Mouse (Mus musculus) ES-E14 (cell line): ENCODE measurements around the gene Lrba. TPM values are rescaled to one million over a fixed set of nuclear protein-coding genes. Genes with fewer than 3 reads are reported as not detected.

Experiments used
- DNase-seq: peaks from one replicate; pipeline ENCODE4 v3.0.0-alpha.2; 2013; ENCODE audit warnings: low read depth, low spot score
- H3K27ac ChIP-seq: 2 replicates; pipeline ENCODE4 v1.5.1; 2012; ENCODE audit warnings: low read depth, mild to moderate bottlenecking, low read length, moderate library complexity, mixed read lengths; ENCODE audit not compliant: poor library complexity, insufficient read depth, severe bottlenecking
- H3K36me3 ChIP-seq: 2 replicates; pipeline ENCODE4 v1.6.1; 2012; ENCODE audit warnings: mild to moderate bottlenecking, low read length, moderate library complexity, mixed read lengths; ENCODE audit not compliant: control insufficient read depth, poor library complexity, insufficient read depth, severe bottlenecking
- H3K4me1 ChIP-seq, 2 experiments: fragments of 150-350 bp in 1 of 2; sonication (generic) in 1 of 2; 2 replicates each; pipeline ENCODE4 v1.6.1; 2012; ENCODE audit warnings: low read length in 2 of 2, mild to moderate bottlenecking in 1 of 2, mixed read lengths in 1 of 2; ENCODE audit not compliant: control insufficient read depth in 2 of 2, insufficient read depth in 2 of 2, poor library complexity in 1 of 2
- H3K4me3 ChIP-seq, 2 experiments: fragments of 150-350 bp in 1 of 2; sonication (generic) in 1 of 2; 2 replicates each; pipeline ENCODE4 v1.5.1; 2012; ENCODE audit warnings: low read length in 2 of 2, low read depth in 1 of 2, mild to moderate bottlenecking in 1 of 2, mixed read lengths in 1 of 2; ENCODE audit not compliant: insufficient read depth in 1 of 2, poor library complexity in 1 of 2, severe bottlenecking in 1 of 2
- H3K9ac ChIP-seq: 2 replicates; pipeline ENCODE4 v1.6.1; 2012; ENCODE audit warnings: low read depth, mild to moderate bottlenecking, low read length, mixed read lengths; ENCODE audit not compliant: poor library complexity, insufficient read depth, severe bottlenecking
- H3K9me3 ChIP-seq: fragments of 150-350 bp; sonication (generic); 2 replicates; pipeline ENCODE4 v1.6.1; 2012; ENCODE audit warnings: low read depth, mild to moderate bottlenecking, low read length; ENCODE audit not compliant: control insufficient read depth, insufficient read depth
- CHD2 ChIP-seq: IDR thresholded peaks from 2 replicates; pipeline ENCODE4 v1.6.1; 2014; ENCODE audit warnings: mild to moderate bottlenecking, low read depth, low read length, inconsistent platforms
- HCFC1 ChIP-seq: IDR thresholded peaks from 2 replicates; pipeline ENCODE4 v1.6.1; 2012; ENCODE audit warnings: low read length, inconsistent platforms, borderline replicate concordance; ENCODE audit not compliant: insufficient read depth
- MAFK ChIP-seq: IDR thresholded peaks from 2 replicates; pipeline ENCODE4 v1.6.1; 2014; ENCODE audit warnings: mild to moderate bottlenecking, low read depth, low read length, inconsistent platforms; ENCODE audit not compliant: insufficient read depth
- ZC3H11A ChIP-seq: IDR thresholded peaks from 2 replicates; pipeline ENCODE4 v1.6.1; 2012; ENCODE audit warnings: low read depth, mild to moderate bottlenecking, inconsistent platforms, low read length, borderline replicate concordance
- ZNF384 ChIP-seq: IDR thresholded peaks from 2 replicates; pipeline ENCODE4 v1.6.1; 2012; ENCODE audit warnings: low read depth, low read length, inconsistent platforms
- in situ Hi-C, 2 experiments: fragments of 600-800 bp; cut with MboI; formaldehyde crosslinking; loops; one replicate each; pipeline ENCODE4 v1.15.1; 2025; ENCODE audit warnings: low sequenced_read_pairs in 2 of 2, inconsistent platforms in 1 of 2; ENCODE audit not compliant: unreplicated experiment in 2 of 2
- total RNA-seq: library from RNA; depleted of rRNA; stranded (reverse); fragments of 300-350 nt; gene quantifications from 2 replicates; pipeline ENCODE4 v1.2.3, GENCODE M21; 2012

Lrba gene
- total RNA-seq, 1 experiment: 14.7 TPM

- Histone ChIP-seq H3K27ac (no peak overlapping the region), H3K9me3 (no peaks in the 10 kb centered on the region), H3K4me1 (peaks cover 0 to 3% of the 10 kb centered on the region in 2 experiments; a peak in 1 of 4 replicates), H3K4me3 (peak overlapping the region in 1 of 2 experiments; percentile 20; a peak in 1 of 4 replicates), H3K9ac (no peak overlapping the region), H3K36me3 (no peaks in the 10 kb centered on the region; the same call in 1 of the 2 replicates)
- TF ChIP-seq CHD2: no peak
- TF ChIP-seq MAFK: no peak
- no peak for TF ChIP-seq ZNF384
- no peak for TF ChIP-seq ZC3H11A
- TF ChIP-seq HCFC1: no peak
- in situ Hi-C loops: no loop called here
- no peak for DNase-seq
Observed at GRCm38 (mm10) chr3:86784930-86785329, 560.5 kb downstream of the Lrba start.

GRCm38 (mm10) chr3:86786280-86786679 is 561.8 kb downstream of the Lrba start:
- H3K9ac ChIP-seq: no peak overlapping the region
- TF ChIP-seq CHD2 (no peak), HCFC1 (no peak), ZNF384 (no peak), ZC3H11A (no peak), MAFK (no peak)
- no peaks in the 10 kb centered on the region for H3K9me3 ChIP-seq
- DNase-seq: no peak
- H3K36me3 ChIP-seq: peaks cover 2% of the 10 kb centered on the region; the same call in 1 of the 2 replicates
- no peak overlapping the region for H3K27ac ChIP-seq
- peaks cover 0 to 3% of the 10 kb centered on the region in 2 experiments; a peak in 1 of 4 replicates for H3K4me1 ChIP-seq
- in situ Hi-C loops: no loop called here
- H3K4me3 ChIP-seq: no peak overlapping the region

- no peak for DNase-seq
- Histone ChIP-seq H3K9me3 (no peaks in the 10 kb centered on the region), H3K36me3 (peaks cover 2% of the 10 kb centered on the region; the same call in 1 of the 2 replicates), H3K9ac (no peak overlapping the region), H3K4me3 (peak overlapping the region in 1 of 2 experiments; percentile 26; a peak in 1 of 4 replicates), H3K27ac (no peak overlapping the region), H3K4me1 (peaks cover 0 to 3% of the 10 kb centered on the region in 2 experiments; a peak in 1 of 4 replicates)
- in situ Hi-C loops: no loop called here
- TF ChIP-seq HCFC1 (no peak), ZC3H11A (no peak), CHD2 (no peak), ZNF384 (no peak), MAFK (no peak)
Observed at GRCm38 (mm10) chr3:86786845-86787351, 562.4 kb downstream of the Lrba start.

GRCm38 (mm10) chr3:86787423-86788123 is 563.1 kb downstream of the Lrba start:
- TF ChIP-seq MAFK (no peak), ZC3H11A (no peak), ZNF384 (no peak), HCFC1 (no peak), CHD2 (no peak)
- Histone ChIP-seq H3K4me3 (no peak overlapping the region), H3K27ac (no peak overlapping the region), H3K4me1 (peaks cover 0 to 3% of the 10 kb centered on the region in 2 experiments; a peak in 1 of 4 replicates), H3K9me3 (no peaks in the 10 kb centered on the region), H3K36me3 (peaks cover 3% of the 10 kb centered on the region; the same call in 1 of the 2 replicates), H3K9ac (no peak overlapping the region)
- in situ Hi-C loops: no loop called here
- DNase-seq: no peak
